Mouse (Mus musculus): ENCODE measurements at regions not wholly inside any gene's neighbourhood (a gene's known extent, or its start where the extent isn't known, plus 50 kb on each side); places are given as distances from the start of the nearest gene placed in this dataset.

- Histone ChIP-seq H3K27me3 (replicated peaks) (no peaks in the 10 kb centered on the region), H3K79me2 (replicated peaks; ENCODE audit: control insufficient read depth, extremely low read depth, insufficient read depth, poor library complexity, severe bottlenecking) (no peaks in the 10 kb centered on the region), H3K27ac (ENCODE audit: insufficient read depth, low read depth) (no peak overlapping the region), H3K4me3 (replicated peaks in 1 of 3; ENCODE audit: low read depth in 2 of 3, low read length in 2 of 3, poor library complexity in 1 of 3) (no peak overlapping the region), H3K9me3 (replicated peaks; ENCODE audit: low read length) (no peaks in the 10 kb centered on the region), H3K9ac (ENCODE audit: insufficient read depth, low read depth) (no peak overlapping the region), H3K4me1 (ENCODE audit: control insufficient read depth in 1 of 2, insufficient read depth in 2 of 2) (peaks cover 4 to 16% of the 10 kb centered on the region in 2 experiments), H3K36me3 (replicated peaks in 1 of 2; ENCODE audit: control insufficient read depth in 1 of 2, insufficient read depth in 1 of 2, low read length in 1 of 2) (no peaks in the 10 kb centered on the region), H3K4me2 (ENCODE audit: insufficient read depth, low read depth, poor library complexity, severe bottlenecking) (no peak overlapping the region)
- in situ Hi-C loops (cut with MboI; ENCODE audit: low pct_ligation_motif_present, low pct_unique_long_range_greater_than_20kb, low sequenced_read_pairs) (no loop called here), dilution Hi-C loops (cut with MboI; ENCODE audit: extremely low pct_ligation_motif_present, extremely low pct_unique_long_range_greater_than_20kb, low sequenced_read_pairs) (no loop called here)
- TF ChIP-seq ELF1 (IDR thresholded peaks at IDR 0.05; ENCODE audit: low read depth, low read length) = no peak
- TF ChIP-seq SMC3 (IDR thresholded peaks at IDR 0.05; ENCODE audit: low read depth, low read length) = no peak
- TF ChIP-seq GABPA (IDR thresholded peaks at IDR 0.05; ENCODE audit: insufficient replicate concordance, low read depth, low read length) = no peak
- no peak for TF ChIP-seq ZC3H11A (IDR thresholded peaks at IDR 0.05; ENCODE audit: low read depth, low read length)
- no peak for TF ChIP-seq NELFE (IDR thresholded peaks at IDR 0.05; ENCODE audit: low read depth, low read length)
- no peak for TF ChIP-seq TCF12 (IDR thresholded peaks at IDR 0.05; ENCODE audit: low read depth, low read length)
- no peak for TF ChIP-seq PAX5 (IDR thresholded peaks at IDR 0.05; ENCODE audit: low read length)
- TF ChIP-seq TBP (conservative IDR thresholded peaks at IDR 0.05; ENCODE audit: low read depth, low read length) = no peak
- no peak for TF ChIP-seq JUND (conservative IDR thresholded peaks at IDR 0.05; ENCODE audit: low read depth, low read length)
- no peak for TF ChIP-seq UBTF (IDR thresholded peaks at IDR 0.05; ENCODE audit: low read depth, low read length)
- TF ChIP-seq ETS1 (conservative IDR thresholded peaks at IDR 0.05; ENCODE audit: low read depth, low read length) = no peak
- TF ChIP-seq CHD1 (IDR thresholded peaks at IDR 0.05; ENCODE audit: low read depth, low read length) = no peak
- TF ChIP-seq E2F4 (IDR thresholded peaks at IDR 0.05; ENCODE audit: insufficient replicate concordance, low read depth, low read length) = no peak
- no peak for TF ChIP-seq MAX (IDR thresholded peaks at IDR 0.05; ENCODE audit: low read length)
- TF ChIP-seq HCFC1 (IDR thresholded peaks at IDR 0.05; ENCODE audit: low read depth, low read length) = no peak
- TF ChIP-seq USF1 (IDR thresholded peaks at IDR 0.05; ENCODE audit: low read depth, low read length) = no peak
- TF ChIP-seq POLR2A (IDR thresholded peaks at IDR 0.05; ENCODE audit: low read depth, low read length) = no peak
- no peak for DNase-seq (ENCODE audit: extremely low read depth)
These were observed 208.8 kb downstream of the Gm19935 start for GRCm38 (mm10) chr8:90608410-90608809.

- Histone ChIP-seq H3K27me3 (replicated peaks) (no peaks in the 10 kb centered on the region), H3K36me3 (replicated peaks in 1 of 2; ENCODE audit: control insufficient read depth in 1 of 2, insufficient read depth in 1 of 2, low read length in 1 of 2) (no peaks in the 10 kb centered on the region), H3K4me2 (ENCODE audit: insufficient read depth, low read depth, poor library complexity, severe bottlenecking) (no peak overlapping the region), H3K4me3 (replicated peaks in 1 of 3; ENCODE audit: low read depth in 2 of 3, low read length in 2 of 3, poor library complexity in 1 of 3) (no peak overlapping the region), H3K79me2 (replicated peaks; ENCODE audit: control insufficient read depth, extremely low read depth, insufficient read depth, poor library complexity, severe bottlenecking) (no peaks in the 10 kb centered on the region), H3K9me3 (replicated peaks; ENCODE audit: low read length) (peaks cover 4% of the 10 kb centered on the region), H3K9ac (ENCODE audit: insufficient read depth, low read depth) (no peak overlapping the region), H3K27ac (ENCODE audit: insufficient read depth, low read depth) (no peak overlapping the region), H3K4me1 (ENCODE audit: control insufficient read depth in 1 of 2, insufficient read depth in 2 of 2) (no peaks in the 10 kb centered on the region)
- dilution Hi-C loops (cut with MboI; ENCODE audit: extremely low pct_ligation_motif_present, extremely low pct_unique_long_range_greater_than_20kb, low sequenced_read_pairs) = no loop called here
- in situ Hi-C loops (cut with MboI; ENCODE audit: low pct_ligation_motif_present, low pct_unique_long_range_greater_than_20kb, low sequenced_read_pairs) = no loop called here
- TF ChIP-seq ZC3H11A (IDR thresholded peaks at IDR 0.05; ENCODE audit: low read depth, low read length) = no peak
- DNase-seq (ENCODE audit: extremely low read depth) = no peak
These were observed 216.1 kb downstream of the Gm19935 start for GRCm38 (mm10) chr8:90600946-90601695.

Measured in CH12.LX (cell line).